Mouse (Mus musculus): Measurements from ENCODE around the gene Arglu1. TPM values are rescaled to one million over a fixed set of nuclear protein-coding genes. Genes with fewer than 3 reads are reported as not detected.

The Arglu1 gene
- polyA plus RNA-seq, 1 experiment from 2014 or later = 135 TPM

DNA sequence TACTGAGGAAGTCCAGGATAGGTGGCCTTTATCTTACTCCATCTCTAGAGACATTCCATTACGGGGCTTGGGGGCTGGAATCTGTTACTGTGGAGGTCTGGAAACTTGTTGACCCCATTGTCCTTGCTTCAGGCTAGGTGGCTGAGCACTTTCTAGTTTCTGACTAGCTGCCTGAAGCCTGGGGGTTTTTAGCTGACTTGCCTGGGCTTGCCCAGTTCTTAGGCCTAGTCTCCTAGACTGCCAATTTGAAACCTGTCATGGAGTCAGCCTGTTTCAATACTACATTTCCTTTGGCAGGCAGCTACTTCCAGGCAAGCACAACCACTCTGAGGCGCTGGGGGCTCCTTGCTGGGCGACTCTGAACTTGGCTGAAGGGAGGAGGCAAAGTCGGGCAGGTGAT lies 9.9 kb upstream of the Arglu1 start:
- WGBS = 78% methylated on average over 4 of the region's 4 CpGs
- H3K9ac ChIP-seq (ENCODE audit: low read length) = no peak overlapping the region
- no peak overlapping the region for H3K4me3 ChIP-seq (ENCODE audit: low read depth, low read length)
- no peak for DNase-seq (ENCODE audit: low spot score)
- H3K4me1 ChIP-seq (replicated peaks; ENCODE audit: control insufficient read depth, insufficient read depth, low read length) = no peaks in the 10 kb centered on the region
- ATAC-seq (replicated peaks; ENCODE audit: low FRiP score, low TSS enrichment, low read depth) = no peak
- H3K27ac ChIP-seq (ENCODE audit: low read depth) = no peak overlapping the region
- H3K36me3 ChIP-seq (ENCODE audit: control insufficient read depth, insufficient read depth, low read length) = no peaks in the 10 kb centered on the region
- no peaks in the 10 kb centered on the region for H3K9me3 ChIP-seq (ENCODE audit: control insufficient read depth, low read length)
- no peak overlapping the region for H3K4me2 ChIP-seq (ENCODE audit: low read length)
- no peaks in the 10 kb centered on the region for H3K27me3 ChIP-seq (replicated peaks; ENCODE audit: control insufficient read depth, insufficient read depth, low read length)

DNA sequence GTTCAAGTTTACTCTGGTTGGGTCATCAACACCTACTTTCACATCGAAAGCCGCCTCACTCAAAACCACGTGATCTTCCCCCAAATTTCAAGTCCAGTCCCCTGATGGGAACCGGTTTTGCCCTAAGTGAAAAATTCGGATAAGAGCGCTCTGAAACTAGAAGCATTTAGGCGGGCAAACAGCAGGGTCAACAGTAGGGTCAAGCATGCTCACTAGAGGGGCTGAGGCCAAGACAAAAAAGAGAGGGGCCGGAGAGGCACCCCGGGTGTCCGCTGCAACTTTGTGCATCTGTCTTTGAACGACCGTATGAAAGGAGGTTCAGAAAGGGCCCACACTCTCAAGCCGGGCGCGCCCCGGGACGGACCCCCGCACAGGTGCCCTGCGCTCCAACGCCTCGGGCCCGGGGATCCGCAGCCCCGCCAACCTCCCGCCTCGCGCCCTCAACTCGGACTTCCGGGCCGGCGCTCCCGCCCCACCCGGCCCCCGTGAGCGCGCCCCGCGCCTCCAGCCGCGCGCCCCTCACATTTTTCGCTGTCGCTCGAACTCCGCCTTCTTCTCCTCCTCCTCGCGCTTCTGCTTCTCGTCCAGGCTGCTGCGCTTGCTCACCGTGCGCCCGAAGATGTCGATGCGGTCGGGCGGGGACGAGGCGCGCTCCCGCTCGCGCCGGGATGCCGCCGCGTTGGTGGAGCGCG lies 721 bp downstream of the Arglu1 start:
- peak overlapping the region; percentile 97 for H3K27ac ChIP-seq (ENCODE audit: low read depth)
- WGBS = under 1% methylated on average over 68 of the region's 68 CpGs
- H3K36me3 ChIP-seq (ENCODE audit: control insufficient read depth, insufficient read depth, low read length) = no peaks in the 10 kb centered on the region
- H3K4me1 ChIP-seq (replicated peaks; ENCODE audit: control insufficient read depth, insufficient read depth, low read length) = peaks cover 22% of the 10 kb centered on the region
- H3K9ac ChIP-seq (ENCODE audit: low read length) = peak overlapping the region; percentile 100
- no peaks in the 10 kb centered on the region for H3K27me3 ChIP-seq (replicated peaks; ENCODE audit: control insufficient read depth, insufficient read depth, low read length)
- no peaks in the 10 kb centered on the region for H3K9me3 ChIP-seq (ENCODE audit: control insufficient read depth, low read length)
- peak overlapping the region; percentile 88 for H3K4me2 ChIP-seq (ENCODE audit: low read length)
- H3K4me3 ChIP-seq (ENCODE audit: low read depth, low read length) = peak overlapping the region; percentile 88
- DNase-seq (ENCODE audit: low spot score) = peak; percentile 84
- ATAC-seq (replicated peaks; ENCODE audit: low FRiP score, low TSS enrichment, low read depth) = peak; percentile 78

DNA sequence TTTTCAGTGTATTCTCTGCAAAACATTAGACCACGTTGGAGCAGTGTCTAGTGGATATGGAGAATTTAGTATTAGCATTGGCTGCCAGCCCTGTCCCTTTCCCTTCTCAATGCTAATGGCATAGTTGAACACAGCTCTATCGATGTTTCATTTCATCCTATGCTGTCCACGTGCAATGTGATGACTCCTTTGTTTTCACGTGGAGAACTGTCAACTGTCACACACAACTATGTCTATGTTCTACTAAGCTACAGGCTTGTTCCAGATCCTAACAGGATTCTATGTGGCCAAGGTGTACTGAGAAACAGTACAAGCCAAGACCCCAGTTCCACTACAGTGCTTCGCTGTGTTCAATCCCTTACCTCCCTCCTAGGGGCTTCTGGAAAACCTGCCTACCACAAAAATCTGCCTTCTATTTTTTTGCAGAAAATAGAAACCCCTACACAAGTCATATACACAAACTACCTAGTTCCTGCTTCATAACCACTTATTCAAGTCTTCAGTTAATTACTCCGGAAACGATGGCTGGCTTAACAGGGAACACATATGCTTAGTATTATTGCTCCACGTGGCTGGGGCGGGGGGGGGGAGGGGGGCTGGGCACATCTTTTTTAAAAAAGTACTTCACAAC lies 1.4 kb downstream of the Arglu1 start:
- peak overlapping the region; percentile 100 for H3K9ac ChIP-seq (ENCODE audit: low read length)
- 13% methylated on average over 9 of the region's 9 CpGs for WGBS
- peak overlapping the region; percentile 88 for H3K4me3 ChIP-seq (ENCODE audit: low read depth, low read length)
- peak overlapping the region; percentile 88 for H3K4me2 ChIP-seq (ENCODE audit: low read length)
- no peaks in the 10 kb centered on the region for H3K27me3 ChIP-seq (replicated peaks; ENCODE audit: control insufficient read depth, insufficient read depth, low read length)
- H3K4me1 ChIP-seq (replicated peaks; ENCODE audit: control insufficient read depth, insufficient read depth, low read length) = peaks cover 22% of the 10 kb centered on the region
- H3K27ac ChIP-seq (ENCODE audit: low read depth) = no peak overlapping the region
- H3K9me3 ChIP-seq (ENCODE audit: control insufficient read depth, low read length) = no peaks in the 10 kb centered on the region
- no peaks in the 10 kb centered on the region for H3K36me3 ChIP-seq (ENCODE audit: control insufficient read depth, insufficient read depth, low read length)
- DNase-seq (ENCODE audit: low spot score) = peak; percentile 39
- ATAC-seq (replicated peaks; ENCODE audit: low FRiP score, low TSS enrichment, low read depth) = no peak; the same call in 1 of the 2 replicates

GRCm38 (mm10) chr8:8685517-8685916 lies 4.8 kb downstream of the Arglu1 start:
- H3K4me2 ChIP-seq (ENCODE audit: low read length) = 0 out of 2 replicates have a peak overlapping the region, but pooled peaks have one; percentile 7
- WGBS = 71% methylated on average over 2 of the region's 2 CpGs

DNA sequence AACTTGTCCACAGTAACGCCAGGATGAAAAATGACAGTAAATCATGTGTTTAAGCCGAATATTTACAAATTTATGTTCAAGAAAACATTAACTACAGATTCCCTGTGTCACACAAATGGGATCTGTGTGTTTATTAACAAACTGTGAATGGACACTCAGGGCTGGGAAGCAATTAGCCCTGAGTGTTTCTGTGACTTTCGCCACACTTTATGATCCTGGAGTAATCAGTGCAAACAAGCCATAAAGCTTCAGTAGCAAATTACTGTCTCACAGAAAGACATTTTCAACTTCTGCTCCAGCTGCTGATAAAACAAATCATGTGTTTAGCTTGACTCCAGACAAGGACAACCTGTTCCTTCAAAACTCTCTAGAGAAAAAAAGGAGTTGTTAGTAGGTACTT lies 7.6 kb downstream of the Arglu1 start:
- Histone ChIP-seq H3K4me1 (replicated peaks; ENCODE audit: control insufficient read depth, insufficient read depth, low read length) (peaks cover 11% of the 10 kb centered on the region), H3K9me3 (ENCODE audit: control insufficient read depth, low read length) (no peaks in the 10 kb centered on the region), H3K27me3 (replicated peaks; ENCODE audit: control insufficient read depth, insufficient read depth, low read length) (no peaks in the 10 kb centered on the region), H3K4me2 (ENCODE audit: low read length) (no peak overlapping the region), H3K36me3 (ENCODE audit: control insufficient read depth, insufficient read depth, low read length) (peaks cover 54% of the 10 kb centered on the region), H3K9ac (ENCODE audit: low read length) (no peak overlapping the region), H3K4me3 (ENCODE audit: low read depth, low read length) (no peak overlapping the region), H3K27ac (ENCODE audit: low read depth) (no peak overlapping the region)
- ATAC-seq (replicated peaks; ENCODE audit: low FRiP score, low TSS enrichment, low read depth) (no peak), DNase-seq (ENCODE audit: low spot score) (peak; percentile 23)
- 53% methylated on average over 3 of the region's 3 CpGs for WGBS

More at GRCm38 (mm10) chr8:8685517-8685916, 4.8 kb downstream of the Arglu1 start:
- ATAC-seq (replicated peaks; ENCODE audit: low FRiP score, low TSS enrichment, low read depth) (no peak), DNase-seq (ENCODE audit: low spot score) (no peak)
- H3K9ac ChIP-seq (ENCODE audit: low read length) = no peak overlapping the region
- H3K9me3 ChIP-seq (ENCODE audit: control insufficient read depth, low read length) = no peaks in the 10 kb centered on the region
- H3K36me3 ChIP-seq (ENCODE audit: control insufficient read depth, insufficient read depth, low read length) = peaks cover 26% of the 10 kb centered on the region
- H3K27ac ChIP-seq (ENCODE audit: low read depth) = no peak overlapping the region
- H3K4me3 ChIP-seq (ENCODE audit: low read depth, low read length) = no peak overlapping the region
- peaks cover 22% of the 10 kb centered on the region for H3K4me1 ChIP-seq (replicated peaks; ENCODE audit: control insufficient read depth, insufficient read depth, low read length)
- H3K27me3 ChIP-seq (replicated peaks; ENCODE audit: control insufficient read depth, insufficient read depth, low read length) = no peaks in the 10 kb centered on the region

DNA sequence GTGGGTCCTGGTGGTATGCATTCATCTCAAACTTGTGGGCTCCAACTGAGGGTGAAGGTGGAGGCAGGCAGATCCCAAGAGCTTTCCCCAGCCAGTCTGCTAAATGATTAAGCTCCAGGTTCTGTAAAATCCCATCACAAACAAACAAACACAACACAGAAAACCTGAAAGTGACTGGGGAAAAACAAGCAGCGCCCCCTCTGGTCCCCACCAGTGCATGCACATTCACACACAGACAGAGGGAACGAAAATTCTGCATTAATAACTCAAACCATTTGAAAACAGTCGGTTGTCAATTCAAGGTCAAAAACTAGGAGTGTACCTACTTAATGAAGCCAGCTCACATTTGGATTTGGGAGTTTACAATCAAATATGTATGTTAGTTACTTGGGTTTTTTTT lies 12.1 kb downstream of the Arglu1 start:
- no peak overlapping the region for H3K27ac ChIP-seq (ENCODE audit: low read depth)
- no peaks in the 10 kb centered on the region for H3K4me1 ChIP-seq (replicated peaks; ENCODE audit: control insufficient read depth, insufficient read depth, low read length)
- no peaks in the 10 kb centered on the region for H3K9me3 ChIP-seq (ENCODE audit: control insufficient read depth, low read length)
- no peak overlapping the region for H3K9ac ChIP-seq (ENCODE audit: low read length)
- H3K36me3 ChIP-seq (ENCODE audit: control insufficient read depth, insufficient read depth, low read length) = peaks cover 84% of the 10 kb centered on the region
- no peak overlapping the region for H3K4me2 ChIP-seq (ENCODE audit: low read length)
- no peak overlapping the region for H3K4me3 ChIP-seq (ENCODE audit: low read depth, low read length)
- peak; percentile 18 for DNase-seq (ENCODE audit: low spot score)
- ATAC-seq (replicated peaks; ENCODE audit: low FRiP score, low TSS enrichment, low read depth) = no peak
- no peaks in the 10 kb centered on the region for H3K27me3 ChIP-seq (replicated peaks; ENCODE audit: control insufficient read depth, insufficient read depth, low read length)
- 91% methylated on average over 3 of the region's 3 CpGs for WGBS

DNA sequence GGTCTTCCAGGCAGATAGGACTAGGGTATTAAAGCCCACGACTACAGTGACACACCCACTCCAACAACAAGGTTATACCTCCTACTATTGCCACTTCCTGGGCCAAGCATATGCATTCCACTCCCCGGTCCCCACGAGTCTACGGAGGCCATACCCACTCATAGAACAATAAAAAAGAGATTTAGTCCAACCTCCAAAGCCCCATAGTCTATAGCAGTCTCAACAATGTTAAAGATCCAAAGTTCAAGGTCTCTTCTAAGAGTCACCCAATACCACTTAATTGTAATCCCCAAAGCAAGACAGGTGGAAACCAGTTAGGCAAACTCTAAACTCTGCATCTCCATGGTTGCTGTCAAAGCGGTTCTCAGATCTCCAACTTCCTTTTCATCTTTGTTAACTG lies 15.5 kb downstream of the Arglu1 start:
- ATAC-seq (replicated peaks; ENCODE audit: low FRiP score, low TSS enrichment, low read depth) (0 out of 2 replicates have a peak, but pooled peaks have one; percentile 47), DNase-seq (ENCODE audit: low spot score) (peak; percentile 16)
- H3K9me3 ChIP-seq (ENCODE audit: control insufficient read depth, low read length) = no peaks in the 10 kb centered on the region
- no peak overlapping the region for H3K27ac ChIP-seq (ENCODE audit: low read depth)
- H3K4me3 ChIP-seq (ENCODE audit: low read depth, low read length) = no peak overlapping the region
- 76% methylated on average over 5 of the region's 5 CpGs for WGBS
- no peaks in the 10 kb centered on the region for H3K4me1 ChIP-seq (replicated peaks; ENCODE audit: control insufficient read depth, insufficient read depth, low read length)
- H3K36me3 ChIP-seq (ENCODE audit: control insufficient read depth, insufficient read depth, low read length) = peaks cover 83% of the 10 kb centered on the region
- H3K9ac ChIP-seq (ENCODE audit: low read length) = no peak overlapping the region
- H3K4me2 ChIP-seq (ENCODE audit: low read length) = no peak overlapping the region
- no peaks in the 10 kb centered on the region for H3K27me3 ChIP-seq (replicated peaks; ENCODE audit: control insufficient read depth, insufficient read depth, low read length)

DNA sequence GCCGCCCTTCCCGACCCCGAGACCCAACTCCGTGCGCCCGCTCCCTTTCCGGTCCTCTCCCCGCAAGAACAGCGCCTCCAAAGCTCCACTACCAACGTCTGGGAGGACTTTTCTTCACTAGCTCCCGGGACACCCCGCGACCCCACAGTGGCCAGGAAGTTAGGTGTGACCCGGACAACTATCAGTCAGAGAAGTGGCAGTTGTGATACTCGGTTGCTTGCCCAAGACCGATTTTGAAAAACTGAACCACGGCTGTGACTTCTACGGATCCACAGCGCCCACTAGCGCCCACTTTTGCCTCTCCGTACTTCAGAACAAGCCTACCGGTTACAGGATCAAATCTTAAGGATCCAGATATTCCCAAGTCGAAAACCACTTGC lies 28.6 kb downstream of the Arglu1 start:
- Histone ChIP-seq H3K27ac (ENCODE audit: low read depth) (peak overlapping the region; percentile 77; the same call in 1 of the 2 replicates), H3K36me3 (ENCODE audit: control insufficient read depth, insufficient read depth, low read length) (peaks cover 27% of the 10 kb centered on the region), H3K4me1 (replicated peaks; ENCODE audit: control insufficient read depth, insufficient read depth, low read length) (peaks cover 4% of the 10 kb centered on the region; the same call in 1 of the 2 replicates), H3K4me2 (ENCODE audit: low read length) (peak overlapping the region; percentile 53), H3K9ac (ENCODE audit: low read length) (peak overlapping the region; percentile 10), H3K4me3 (ENCODE audit: low read depth, low read length) (peak overlapping the region; percentile 75), H3K9me3 (ENCODE audit: control insufficient read depth, low read length) (no peaks in the 10 kb centered on the region), H3K27me3 (replicated peaks; ENCODE audit: control insufficient read depth, insufficient read depth, low read length) (no peaks in the 10 kb centered on the region)
- WGBS = 1% methylated on average over 23 of the region's 23 CpGs
- ATAC-seq (replicated peaks; ENCODE audit: low FRiP score, low TSS enrichment, low read depth) (peak; percentile 8; the same call in 1 of the 2 replicates), DNase-seq (ENCODE audit: low spot score) (peak; percentile 98)

All from intestine, embryonic 14.5 days (tissue).